Mouse (Mus musculus) T-helper 2 cell (primary cell): Measurements from ENCODE around the gene Myb.

Source experiments
- in situ Hi-C: fragments of 300-600 bp; cut with MboI, MseI; formaldehyde crosslinking; loops from one replicate; pipeline ENCODE4 v1.15.1; 2025; ENCODE audit warnings: high pct_unique_total_duplicates

The Myb gene

GRCm38 (mm10) chr10:21160537-21161358 lies at the start of gene Myb:
Gene Myb (minus strand): TSS chr10:21160984.
- in situ Hi-C loops = loop anchor here (10.0 kb wide), 2 partner anchors 134 to 174 kb away; partner anchors contain the start of gene Hbs1l

GRCm38 (mm10) chr10:21207378-21207777 lies 46.6 kb upstream of the Myb start:
- in situ Hi-C loops = no loop called here

- in situ Hi-C loops = no loop called here
Measured at GRCm38 (mm10) chr10:21206232-21206631, 45.4 kb upstream of the Myb start.

- in situ Hi-C loops = no loop called here
Measured at GRCm38 (mm10) chr10:21204496-21205085, 43.8 kb upstream of the Myb start.

- in situ Hi-C loops = no loop called here
Measured at GRCm38 (mm10) chr10:21203886-21204285, 43.1 kb upstream of the Myb start.

GRCm38 (mm10) chr10:21203461-21203860 lies 42.7 kb upstream of the Myb start:
- in situ Hi-C loops = no loop called here

GRCm38 (mm10) chr10:21200761-21201160 lies 40.0 kb upstream of the Myb start:
- in situ Hi-C loops = no loop called here

GRCm38 (mm10) chr10:21200322-21200721 lies 39.5 kb upstream of the Myb start:
- in situ Hi-C loops = no loop called here

- in situ Hi-C loops = no loop called here
Measured at GRCm38 (mm10) chr10:21196646-21197116, 35.9 kb upstream of the Myb start.

GRCm38 (mm10) chr10:21195597-21195996 lies 34.8 kb upstream of the Myb start:
- in situ Hi-C loops = no loop called here

- in situ Hi-C loops = no loop called here
Measured at GRCm38 (mm10) chr10:21193935-21194505, 33.2 kb upstream of the Myb start.

- in situ Hi-C loops = no loop called here
Measured at GRCm38 (mm10) chr10:21193088-21193934, 32.5 kb upstream of the Myb start.

GRCm38 (mm10) chr10:21192436-21192835 lies 31.7 kb upstream of the Myb start:
- in situ Hi-C loops = no loop called here

GRCm38 (mm10) chr10:21189756-21190397 lies 29.1 kb upstream of the Myb start:
- in situ Hi-C loops = loop anchor here (10.0 kb wide), 1 partner anchor 55 kb away; no protein-coding TSS in a partner anchor

- in situ Hi-C loops = loop anchor here (10.0 kb wide), 1 partner anchor 56 kb away; no protein-coding TSS in a partner anchor
Measured at GRCm38 (mm10) chr10:21189275-21189601, 28.5 kb upstream of the Myb start.

GRCm38 (mm10) chr10:21188564-21189274 lies 27.9 kb upstream of the Myb start:
- in situ Hi-C loops = loop anchor here (10.0 kb wide), 1 partner anchor 56 kb away; no protein-coding TSS in a partner anchor

- in situ Hi-C loops = loop anchor here (10.0 kb wide), 1 partner anchor 57 kb away; no protein-coding TSS in a partner anchor
Measured at GRCm38 (mm10) chr10:21187847-21188246, 27.1 kb upstream of the Myb start.

GRCm38 (mm10) chr10:21186733-21187132 lies 25.9 kb upstream of the Myb start:
- in situ Hi-C loops = loop anchor here (10.0 kb wide), 1 partner anchor 58 kb away; no protein-coding TSS in a partner anchor

GRCm38 (mm10) chr10:21178711-21179110 lies 17.9 kb upstream of the Myb start:
- in situ Hi-C loops = no loop called here

GRCm38 (mm10) chr10:21178281-21178680 lies 17.5 kb upstream of the Myb start:
- in situ Hi-C loops = no loop called here
